Mouse (Mus musculus) brain, embryonic 14.5 days (tissue): ENCODE measurements around the gene Asb3.
"Not testable (repeated sequence)": the region's sequence is repeated elsewhere in the genome, so short reads cannot be mapped to it uniquely, and the experiment has no call there.

Experiments
- CTCF ChIP-seq: fragments of 200-500 bp; IDR thresholded peaks from 2 replicates; pipeline ENCODE4 v1.5.1; 2012; ENCODE audit warnings: inconsistent platforms, mild to moderate bottlenecking, moderate library complexity, borderline replicate concordance; ENCODE audit not compliant: insufficient read depth, insufficient read length; ENCODE audit errors: extremely low read depth
- POLR2A ChIP-seq: fragments of 200-500 bp; IDR thresholded peaks from 2 replicates; pipeline ENCODE4 v1.6.1; 2012; ENCODE audit warnings: mild to moderate bottlenecking, inconsistent platforms, borderline replicate concordance; ENCODE audit not compliant: poor library complexity, insufficient read depth, insufficient read length, severe bottlenecking; ENCODE audit errors: extremely low read depth

DNA sequence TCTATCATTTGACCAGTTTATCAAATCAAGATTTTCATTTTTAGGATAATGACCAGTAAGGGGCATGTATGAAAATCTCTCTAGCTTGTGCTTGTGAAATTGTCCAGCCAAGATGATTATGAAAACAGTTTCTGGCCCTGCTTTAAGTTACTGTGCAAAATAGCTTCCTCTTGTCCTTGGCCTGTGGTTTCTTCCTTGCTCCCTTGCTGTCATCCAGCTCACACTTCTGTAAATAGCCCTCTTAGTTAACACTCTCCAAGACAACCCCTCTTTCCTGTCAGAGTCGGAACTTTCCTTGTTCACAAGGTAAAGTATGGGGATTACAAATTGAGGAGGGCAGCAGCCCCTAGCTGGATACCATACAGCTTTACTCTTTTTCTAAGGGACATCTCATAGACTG lies 253.2 kb downstream of the Asb3 start:
- TF ChIP-seq POLR2A, CTCF: not testable (repeated sequence)
